Mouse (Mus musculus): ENCODE measurements at regions not wholly inside any gene's neighbourhood (a gene's known extent, or its start where the extent isn't known, plus 50 kb on each side); places are given as distances from the start of the nearest gene placed in this dataset.

GRCm38 (mm10) chr8:26351643-26352540 lies 232.6 kb downstream of the Gm45692 start:
- H3K4me2 ChIP-seq (ENCODE audit: low read depth, low read length): peak overlapping the region; percentile 39

GRCm38 (mm10) chr8:26352541-26353010 lies 233.2 kb downstream of the Gm45692 start:
- H3K27me3 ChIP-seq (ENCODE audit: control insufficient read depth, insufficient read depth, low read length): no peaks in the 10 kb centered on the region
- DNase-seq (ENCODE audit: low spot score) (peak; percentile 81), ATAC-seq (replicated peaks; ENCODE audit: insufficient number of reproducible peaks, low FRiP score, low TSS enrichment, low read depth) (peak; percentile 65; the same call in 1 of the 2 replicates)
- H3K4me1 ChIP-seq (ENCODE audit: control insufficient read depth, insufficient read depth, low read length): no peaks in the 10 kb centered on the region; the same call in 1 of the 2 replicates
- no peaks in the 10 kb centered on the region for H3K9me3 ChIP-seq (replicated peaks; ENCODE audit: control insufficient read depth, low read length)
- no peak overlapping the region for H3K9ac ChIP-seq (replicated peaks; ENCODE audit: low read length)
- H3K4me3 ChIP-seq (ENCODE audit: low read depth, low read length): no peak overlapping the region
- no peak overlapping the region for H3K27ac ChIP-seq (replicated peaks; ENCODE audit: low read depth, low read length)
- WGBS: 29% methylated on average over 9 of the region's 9 CpGs
- peak overlapping the region; percentile 39 for H3K4me2 ChIP-seq (ENCODE audit: low read depth, low read length)
- H3K36me3 ChIP-seq (replicated peaks; ENCODE audit: control insufficient read depth, insufficient read depth, low read depth, low read length): no peaks in the 10 kb centered on the region

More at GRCm38 (mm10) chr8:26351643-26352540, 232.6 kb downstream of the Gm45692 start:
- peak; percentile 76; the same call in 1 of the 2 replicates for ATAC-seq (replicated peaks; ENCODE audit: insufficient number of reproducible peaks, low FRiP score, low TSS enrichment, low read depth)
- Histone ChIP-seq H3K27me3 (ENCODE audit: control insufficient read depth, insufficient read depth, low read length) (no peaks in the 10 kb centered on the region), H3K4me3 (ENCODE audit: low read depth, low read length) (no peak overlapping the region), H3K27ac (replicated peaks; ENCODE audit: low read depth, low read length) (peak overlapping the region; percentile 60; the same call in 1 of the 2 replicates), H3K36me3 (replicated peaks; ENCODE audit: control insufficient read depth, insufficient read depth, low read depth, low read length) (no peaks in the 10 kb centered on the region), H3K4me1 (ENCODE audit: control insufficient read depth, insufficient read depth, low read length) (no peaks in the 10 kb centered on the region; the same call in 1 of the 2 replicates), H3K9ac (replicated peaks; ENCODE audit: low read length) (peak overlapping the region; percentile 15; the same call in 1 of the 2 replicates), H3K9me3 (replicated peaks; ENCODE audit: control insufficient read depth, low read length) (no peaks in the 10 kb centered on the region)
- no peak for DNase-seq (ENCODE audit: low spot score)
- WGBS: 46% methylated on average over 21 of the region's 21 CpGs

GRCm38 (mm10) chr8:26353476-26353875 lies 234.1 kb downstream of the Gm45692 start:
- no peaks in the 10 kb centered on the region for H3K27me3 ChIP-seq (ENCODE audit: control insufficient read depth, insufficient read depth, low read length)
- H3K4me3 ChIP-seq (ENCODE audit: low read depth, low read length): no peak overlapping the region
- H3K9ac ChIP-seq (replicated peaks; ENCODE audit: low read length): no peak overlapping the region
- H3K4me2 ChIP-seq (ENCODE audit: low read depth, low read length): no peak overlapping the region
- no peak for DNase-seq (ENCODE audit: low spot score)
- ATAC-seq (replicated peaks; ENCODE audit: insufficient number of reproducible peaks, low FRiP score, low TSS enrichment, low read depth): no peak
- H3K9me3 ChIP-seq (replicated peaks; ENCODE audit: control insufficient read depth, low read length): no peaks in the 10 kb centered on the region
- H3K36me3 ChIP-seq (replicated peaks; ENCODE audit: control insufficient read depth, insufficient read depth, low read depth, low read length): no peaks in the 10 kb centered on the region
- H3K4me1 ChIP-seq (ENCODE audit: control insufficient read depth, insufficient read depth, low read length): no peaks in the 10 kb centered on the region; the same call in 1 of the 2 replicates
- WGBS: 73% methylated on average over 3 of the region's 3 CpGs
- H3K27ac ChIP-seq (replicated peaks; ENCODE audit: low read depth, low read length): no peak overlapping the region

GRCm38 (mm10) chr8:26354516-26354915 lies 235.2 kb downstream of the Gm45692 start:
- H3K27ac ChIP-seq (replicated peaks; ENCODE audit: low read depth, low read length): no peak overlapping the region
- no peaks in the 10 kb centered on the region for H3K36me3 ChIP-seq (replicated peaks; ENCODE audit: control insufficient read depth, insufficient read depth, low read depth, low read length)
- ATAC-seq (replicated peaks; ENCODE audit: insufficient number of reproducible peaks, low FRiP score, low TSS enrichment, low read depth): no peak
- H3K9ac ChIP-seq (replicated peaks; ENCODE audit: low read length): no peak overlapping the region
- H3K9me3 ChIP-seq (replicated peaks; ENCODE audit: control insufficient read depth, low read length): no peaks in the 10 kb centered on the region
- no peak for DNase-seq (ENCODE audit: low spot score)
- WGBS: 67% methylated on average over 4 of the region's 4 CpGs
- H3K27me3 ChIP-seq (ENCODE audit: control insufficient read depth, insufficient read depth, low read length): no peaks in the 10 kb centered on the region
- H3K4me1 ChIP-seq (ENCODE audit: control insufficient read depth, insufficient read depth, low read length): no peaks in the 10 kb centered on the region; the same call in 1 of the 2 replicates
- no peak overlapping the region for H3K4me2 ChIP-seq (ENCODE audit: low read depth, low read length)
- H3K4me3 ChIP-seq (ENCODE audit: low read depth, low read length): no peak overlapping the region

GRCm38 (mm10) chr8:26356801-26357200 lies 237.5 kb downstream of the Gm45692 start:
- Histone ChIP-seq H3K9ac (replicated peaks; ENCODE audit: low read length) (no peak overlapping the region), H3K36me3 (replicated peaks; ENCODE audit: control insufficient read depth, insufficient read depth, low read depth, low read length) (no peaks in the 10 kb centered on the region), H3K9me3 (replicated peaks; ENCODE audit: control insufficient read depth, low read length) (no peaks in the 10 kb centered on the region), H3K4me2 (ENCODE audit: low read depth, low read length) (no peak overlapping the region), H3K27ac (replicated peaks; ENCODE audit: low read depth, low read length) (no peak overlapping the region), H3K4me3 (ENCODE audit: low read depth, low read length) (no peak overlapping the region), H3K27me3 (ENCODE audit: control insufficient read depth, insufficient read depth, low read length) (no peaks in the 10 kb centered on the region), H3K4me1 (ENCODE audit: control insufficient read depth, insufficient read depth, low read length) (no peaks in the 10 kb centered on the region; the same call in 1 of the 2 replicates)
- ATAC-seq (replicated peaks; ENCODE audit: insufficient number of reproducible peaks, low FRiP score, low TSS enrichment, low read depth): no peak
- no peak for DNase-seq (ENCODE audit: low spot score)
- 81% methylated on average over 8 of the region's 8 CpGs for WGBS

GRCm38 (mm10) chr8:26358711-26359136 lies 239.4 kb downstream of the Gm45692 start:
- ATAC-seq (replicated peaks; ENCODE audit: insufficient number of reproducible peaks, low FRiP score, low TSS enrichment, low read depth): no peak
- Histone ChIP-seq H3K4me1 (ENCODE audit: control insufficient read depth, insufficient read depth, low read length) (no peaks in the 10 kb centered on the region), H3K36me3 (replicated peaks; ENCODE audit: control insufficient read depth, insufficient read depth, low read depth, low read length) (no peaks in the 10 kb centered on the region), H3K4me3 (ENCODE audit: low read depth, low read length) (no peak overlapping the region), H3K9ac (replicated peaks; ENCODE audit: low read length) (no peak overlapping the region), H3K27me3 (ENCODE audit: control insufficient read depth, insufficient read depth, low read length) (no peaks in the 10 kb centered on the region), H3K4me2 (ENCODE audit: low read depth, low read length) (no peak overlapping the region), H3K27ac (replicated peaks; ENCODE audit: low read depth, low read length) (no peak overlapping the region), H3K9me3 (replicated peaks; ENCODE audit: control insufficient read depth, low read length) (no peaks in the 10 kb centered on the region)
- peak; percentile 48 for DNase-seq (ENCODE audit: low spot score)
- WGBS: 65% methylated on average over 13 of the region's 13 CpGs

DNA sequence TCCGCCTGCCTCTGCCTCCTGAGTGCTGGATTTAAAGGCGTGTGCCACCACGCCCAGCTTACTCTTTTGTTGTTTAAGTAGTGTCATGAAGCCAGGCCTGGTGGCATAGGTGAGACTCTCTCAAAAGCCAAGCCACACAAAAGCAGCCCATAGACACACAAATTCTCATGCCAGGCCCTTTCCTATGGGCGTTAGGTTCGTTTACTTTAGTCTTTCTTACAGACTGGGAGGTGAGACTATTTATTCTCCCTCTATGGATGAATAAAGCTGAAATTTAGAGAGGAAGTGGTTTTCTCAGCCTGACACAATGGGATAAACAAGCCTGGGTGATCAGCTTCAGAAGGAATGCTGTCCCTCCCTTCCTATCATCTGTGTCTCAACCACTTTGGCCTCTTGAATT lies 243.0 kb downstream of the Gm45692 start:
- Histone ChIP-seq H3K27me3 (ENCODE audit: control insufficient read depth, insufficient read depth, low read length) (no peaks in the 10 kb centered on the region), H3K4me3 (ENCODE audit: low read depth, low read length) (no peak overlapping the region), H3K9me3 (replicated peaks; ENCODE audit: control insufficient read depth, low read length) (no peaks in the 10 kb centered on the region), H3K9ac (replicated peaks; ENCODE audit: low read length) (no peak overlapping the region), H3K4me2 (ENCODE audit: low read depth, low read length) (no peak overlapping the region), H3K27ac (replicated peaks; ENCODE audit: low read depth, low read length) (no peak overlapping the region), H3K36me3 (replicated peaks; ENCODE audit: control insufficient read depth, insufficient read depth, low read depth, low read length) (no peaks in the 10 kb centered on the region), H3K4me1 (ENCODE audit: control insufficient read depth, insufficient read depth, low read length) (no peaks in the 10 kb centered on the region)
- no peak for DNase-seq (ENCODE audit: low spot score)
- no peak for ATAC-seq (replicated peaks; ENCODE audit: insufficient number of reproducible peaks, low FRiP score, low TSS enrichment, low read depth)
- 92% methylated on average over 5 of the region's 5 CpGs for WGBS

DNA sequence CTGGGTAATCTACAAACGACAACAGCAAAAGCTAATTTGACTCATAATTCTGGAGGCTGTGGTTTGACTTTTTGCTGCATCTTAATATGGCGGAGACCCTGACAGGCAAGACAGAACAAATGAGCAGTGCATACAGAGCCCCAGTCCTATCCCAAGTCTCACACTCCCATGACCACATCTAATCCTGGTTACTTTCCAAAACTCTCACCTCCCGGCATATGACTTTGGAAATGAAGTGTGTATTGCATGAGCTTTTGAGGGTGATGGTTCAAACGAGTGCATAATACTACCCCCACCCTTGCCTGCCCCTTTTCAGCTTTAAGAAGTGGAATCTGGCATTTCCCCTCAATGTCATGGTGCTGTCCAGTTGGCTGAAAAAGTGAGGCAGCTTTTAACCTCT lies 244.3 kb downstream of the Gm45692 start:
- H3K9me3 ChIP-seq (replicated peaks; ENCODE audit: control insufficient read depth, low read length): no peaks in the 10 kb centered on the region
- no peak overlapping the region for H3K4me3 ChIP-seq (ENCODE audit: low read depth, low read length)
- no peaks in the 10 kb centered on the region for H3K36me3 ChIP-seq (replicated peaks; ENCODE audit: control insufficient read depth, insufficient read depth, low read depth, low read length)
- no peak overlapping the region for H3K9ac ChIP-seq (replicated peaks; ENCODE audit: low read length)
- DNase-seq (ENCODE audit: low spot score) (no peak), ATAC-seq (replicated peaks; ENCODE audit: insufficient number of reproducible peaks, low FRiP score, low TSS enrichment, low read depth) (no peak)
- H3K4me1 ChIP-seq (ENCODE audit: control insufficient read depth, insufficient read depth, low read length): no peaks in the 10 kb centered on the region
- no peak overlapping the region for H3K27ac ChIP-seq (replicated peaks; ENCODE audit: low read depth, low read length)
- WGBS: 80% methylated on average over 4 of the region's 4 CpGs
- H3K4me2 ChIP-seq (ENCODE audit: low read depth, low read length): no peak overlapping the region
- no peaks in the 10 kb centered on the region for H3K27me3 ChIP-seq (ENCODE audit: control insufficient read depth, insufficient read depth, low read length)

Measured in embryonic facial prominence, embryonic 11.5 days (tissue).